Mouse (Mus musculus) monocyte, adult 59 days (primary cell): ENCODE measurements around the gene Rims1. TPM values are rescaled to one million over a fixed set of nuclear protein-coding genes. Genes with fewer than 3 reads are reported as not detected.

Source experiments
- total RNA-seq, 2 experiments: library from RNA; stranded (reverse); gene quantifications; one replicate each; pipeline ENCODE4 v1.2.4; 2023

The Rims1 gene
- not detected for total RNA-seq

GRCm38 (mm10) chr1:22805726-22806625 is at the start of gene Rims1:
Rims1 (minus strand) TSS chr1:22805994.

